Mouse (Mus musculus) skeletal muscle tissue, adult 2 months (tissue): ENCODE results near the gene Simc1.
"Not testable (repeated sequence)": the region's sequence is repeated elsewhere in the genome, so short reads cannot be mapped to it uniquely, and the experiment has no call there.

Source experiments
- DNase-seq: peaks from one replicate; pipeline ENCODE4 v3.0.0-alpha.2; 2012; ENCODE audit warnings: low read depth, low spot score

Gene Simc1

GRCm38 (mm10) chr13:54503604-54504521 is at the start of gene Simc1:
Gene Simc1, plus strand, starts transcription at chr13:54503779.
- peak; percentile 39 for DNase-seq

- no peak for DNase-seq
Measured at GRCm38 (mm10) chr13:54457062-54457461, 46.5 kb upstream of the Simc1 start.

- no peak for DNase-seq
Measured at GRCm38 (mm10) chr13:54459282-54459681, 44.3 kb upstream of the Simc1 start.

- peak; percentile 77 for DNase-seq
Measured at GRCm38 (mm10) chr13:54468098-54469011, 35.2 kb upstream of the Simc1 start, which contains the start of gene Thoc3. Gene Thoc3, minus strand, starts transcription at chr13:54468849.

GRCm38 (mm10) chr13:54469012-54469354 is 34.6 kb upstream of the Simc1 start:
- no peak for DNase-seq

- DNase-seq, result no peak
Measured at GRCm38 (mm10) chr13:54471967-54472366, 31.6 kb upstream of the Simc1 start.

- DNase-seq, result no peak
Measured at GRCm38 (mm10) chr13:54474996-54475395, 28.6 kb upstream of the Simc1 start.

- peak; percentile 5 for DNase-seq
Measured at GRCm38 (mm10) chr13:54475702-54476101, 27.9 kb upstream of the Simc1 start.

- DNase-seq, result no peak
Measured at GRCm38 (mm10) chr13:54479286-54479685, 24.3 kb upstream of the Simc1 start.

GRCm38 (mm10) chr13:54481498-54481897 is 22.1 kb upstream of the Simc1 start:
- no peak for DNase-seq

GRCm38 (mm10) chr13:54490411-54490810 is 13.2 kb upstream of the Simc1 start:
- no peak for DNase-seq

- DNase-seq, result no peak
Measured at GRCm38 (mm10) chr13:54491381-54491780, 12.2 kb upstream of the Simc1 start.

GRCm38 (mm10) chr13:54499551-54499950 is 4.0 kb upstream of the Simc1 start:
- not testable (repeated sequence) for DNase-seq

- no peak for DNase-seq
Measured at GRCm38 (mm10) chr13:54501352-54501751, 2.2 kb upstream of the Simc1 start.

GRCm38 (mm10) chr13:54501957-54502690 is 1.5 kb upstream of the Simc1 start:
- DNase-seq, result no peak

GRCm38 (mm10) chr13:54503278-54503603 is 338 bp upstream of the Simc1 start:
- DNase-seq, result no peak

- no peak for DNase-seq
Measured at GRCm38 (mm10) chr13:54504611-54505260, 1.2 kb downstream of the Simc1 start.

- DNase-seq, result no peak
Measured at GRCm38 (mm10) chr13:54505920-54506319, 2.3 kb downstream of the Simc1 start.

- no peak for DNase-seq
Measured at GRCm38 (mm10) chr13:54520221-54520620, 16.6 kb downstream of the Simc1 start.

GRCm38 (mm10) chr13:54521181-54521580 is 17.6 kb downstream of the Simc1 start:
- DNase-seq, result no peak

- DNase-seq, result no peak
Measured at GRCm38 (mm10) chr13:54527140-54527539, 23.6 kb downstream of the Simc1 start.
